Mouse (Mus musculus): ENCODE data around the gene Kcnk18.
A peak's percentile ranks its signal among the peaks of the same experiment; 100 is the strongest.

Gene Kcnk18

GRCm38 (mm10) chr19:59218991-59219390 lies at the start of gene Kcnk18:
TSS of gene Kcnk18 (plus strand) at chr19:59219214.
- DNase-seq (ENCODE audit: low spot score): no peak

- DNase-seq (ENCODE audit: low spot score): no peak
These were observed 48.9 kb upstream of the Kcnk18 start, which contains the start of gene Vax1 for GRCm38 (mm10) chr19:59169936-59170765. TSS of gene Vax1 (minus strand) at chr19:59170056.

- no peak for DNase-seq (ENCODE audit: low spot score)
These were observed 48.3 kb upstream of the Kcnk18 start for GRCm38 (mm10) chr19:59170766-59171095.

- DNase-seq (ENCODE audit: low spot score): no peak
These were observed 47.7 kb upstream of the Kcnk18 start for GRCm38 (mm10) chr19:59171151-59171870.

- no peak for DNase-seq (ENCODE audit: low spot score)
These were observed 47.2 kb upstream of the Kcnk18 start for GRCm38 (mm10) chr19:59171871-59172245.

GRCm38 (mm10) chr19:59172781-59173180 lies 46.2 kb upstream of the Kcnk18 start:
- DNase-seq (ENCODE audit: low spot score): no peak

- no peak for DNase-seq (ENCODE audit: low spot score)
These were observed 45.5 kb upstream of the Kcnk18 start for GRCm38 (mm10) chr19:59173341-59174015.

- peak; percentile 31 for DNase-seq (ENCODE audit: low spot score)
These were observed 35.0 kb upstream of the Kcnk18 start for GRCm38 (mm10) chr19:59184000-59184399.

GRCm38 (mm10) chr19:59188981-59189380 lies 30.0 kb upstream of the Kcnk18 start:
- no peak for DNase-seq (ENCODE audit: low spot score)

GRCm38 (mm10) chr19:59190431-59191122 lies 28.4 kb upstream of the Kcnk18 start:
- no peak for DNase-seq (ENCODE audit: low spot score)

- no peak for DNase-seq (ENCODE audit: low spot score)
These were observed 27.9 kb upstream of the Kcnk18 start for GRCm38 (mm10) chr19:59191123-59191505.

- DNase-seq (ENCODE audit: low spot score): no peak
These were observed 26.5 kb upstream of the Kcnk18 start for GRCm38 (mm10) chr19:59192491-59192890.

GRCm38 (mm10) chr19:59193456-59193855 lies 25.6 kb upstream of the Kcnk18 start:
- no peak for DNase-seq (ENCODE audit: low spot score)

GRCm38 (mm10) chr19:59193986-59194820 lies 24.8 kb upstream of the Kcnk18 start:
- DNase-seq (ENCODE audit: low spot score): peak; percentile 16

GRCm38 (mm10) chr19:59195181-59195770 lies 23.7 kb upstream of the Kcnk18 start:
- DNase-seq (ENCODE audit: low spot score): no peak

- peak; percentile 61 for DNase-seq (ENCODE audit: low spot score)
These were observed 22.8 kb upstream of the Kcnk18 start for GRCm38 (mm10) chr19:59196111-59196666.

GRCm38 (mm10) chr19:59198161-59198560 lies 20.9 kb upstream of the Kcnk18 start:
- DNase-seq (ENCODE audit: low spot score): peak; percentile 66

- peak; percentile 42 for DNase-seq (ENCODE audit: low spot score)
These were observed 10.5 kb upstream of the Kcnk18 start for GRCm38 (mm10) chr19:59208475-59208874.

GRCm38 (mm10) chr19:59208986-59209385 lies 10.0 kb upstream of the Kcnk18 start:
- no peak for DNase-seq (ENCODE audit: low spot score)

- DNase-seq (ENCODE audit: low spot score): no peak
These were observed 2.1 kb upstream of the Kcnk18 start for GRCm38 (mm10) chr19:59216891-59217290.

- DNase-seq (ENCODE audit: low spot score): no peak
These were observed 2.1 kb downstream of the Kcnk18 start for GRCm38 (mm10) chr19:59221131-59221530.
